Mouse (Mus musculus) cortical plate, adult 2 months (tissue): Measurements from ENCODE around the gene Olfr1426.
"Not testable (repeated sequence)": the region's sequence is repeated elsewhere in the genome, so short reads cannot be mapped to it uniquely, and the experiment has no call there.

ENCODE experiments used
- CTCF ChIP-seq: fragments of 200-500 bp; IDR thresholded peaks from 2 replicates; pipeline ENCODE4 v1.5.1; 2011; ENCODE audit warnings: mild to moderate bottlenecking, control low read depth, low read length; ENCODE audit not compliant: insufficient read depth; ENCODE audit errors: extremely low read depth
- POLR2A ChIP-seq: fragments of 200-500 bp; IDR thresholded peaks from 2 replicates; pipeline ENCODE4 v1.6.1; 2011; ENCODE audit warnings: mild to moderate bottlenecking, low read length, control low read depth; ENCODE audit not compliant: insufficient read depth; ENCODE audit errors: extremely low read depth

GRCm38 (mm10) chr19:12062582-12062981 is 29.2 kb downstream of the Olfr1426 start, which contains the start of gene Olfr1424:
- not testable (repeated sequence) for TF ChIP-seq POLR2A, CTCF
